Mouse (Mus musculus): ENCODE measurements around the gene Zfp93. TPM values are rescaled to one million over a fixed set of nuclear protein-coding genes. Genes with fewer than 3 reads are reported as not detected.
"Not testable (repeated sequence)": the region's sequence is repeated elsewhere in the genome, so short reads cannot be mapped to it uniquely, and the experiment has no call there.

Gene Zfp93
- total RNA-seq (2021) = 10 to 100 TPM; 12.5 to 13.2 TPM

- DNase-seq (ENCODE audit: extremely low spot score in 1 of 2, low spot score in 1 of 2) = peak; percentile 59 to 67
These were observed at the start of gene Zfp93 for GRCm38 (mm10) chr7:24270288-24270672. TSS of gene Zfp93 (plus strand) at chr7:24270420.

- peak; percentile 58 to 59 for DNase-seq (ENCODE audit: extremely low spot score in 1 of 2, low spot score in 1 of 2)
These were observed 33.0 kb upstream of the Zfp93 start, which contains the start of gene Zfp109 for GRCm38 (mm10) chr7:24237040-24237791. TSS of gene Zfp109 (minus strand) at chr7:24237560.

GRCm38 (mm10) chr7:24253779-24254615 is 16.2 kb upstream of the Zfp93 start:
- DNase-seq (ENCODE audit: extremely low spot score in 1 of 2, low spot score in 1 of 2) = no peak

- peak; percentile 68 to 78 for DNase-seq (ENCODE audit: extremely low spot score in 1 of 2, low spot score in 1 of 2)
These were observed 15.4 kb upstream of the Zfp93 start, which contains the start of gene Zfp108 for GRCm38 (mm10) chr7:24254633-24255474. TSS of gene Zfp108 (plus strand) at chr7:24254794.

- no peak for DNase-seq (ENCODE audit: extremely low spot score in 1 of 2, low spot score in 1 of 2)
These were observed 10.8 kb upstream of the Zfp93 start for GRCm38 (mm10) chr7:24259306-24259999.

GRCm38 (mm10) chr7:24260000-24260312 is 10.3 kb upstream of the Zfp93 start:
- no peak for DNase-seq (ENCODE audit: extremely low spot score in 1 of 2, low spot score in 1 of 2)

GRCm38 (mm10) chr7:24268176-24269155 is 1.8 kb upstream of the Zfp93 start:
- no peak for DNase-seq (ENCODE audit: extremely low spot score in 1 of 2, low spot score in 1 of 2)

- no peak for DNase-seq (ENCODE audit: extremely low spot score in 1 of 2, low spot score in 1 of 2)
These were observed 964 bp upstream of the Zfp93 start for GRCm38 (mm10) chr7:24269256-24269655.

GRCm38 (mm10) chr7:24269667-24270287 is 443 bp upstream of the Zfp93 start:
- no peak for DNase-seq (ENCODE audit: extremely low spot score in 1 of 2, low spot score in 1 of 2)

GRCm38 (mm10) chr7:24271191-24271590 is 971 bp downstream of the Zfp93 start:
- DNase-seq (ENCODE audit: extremely low spot score in 1 of 2, low spot score in 1 of 2) = no peak

GRCm38 (mm10) chr7:24274456-24274855 is 4.2 kb downstream of the Zfp93 start:
- DNase-seq (ENCODE audit: extremely low spot score in 1 of 2, low spot score in 1 of 2) = no peak

GRCm38 (mm10) chr7:24278771-24279170 is 8.6 kb downstream of the Zfp93 start:
- not testable (repeated sequence) for DNase-seq (ENCODE audit: extremely low spot score in 1 of 2, low spot score in 1 of 2)

- DNase-seq (ENCODE audit: extremely low spot score in 1 of 2, low spot score in 1 of 2) = no peak
These were observed 10.0 kb downstream of the Zfp93 start for GRCm38 (mm10) chr7:24280031-24280857.

GRCm38 (mm10) chr7:24280858-24281145 is 10.6 kb downstream of the Zfp93 start:
- DNase-seq (ENCODE audit: extremely low spot score in 1 of 2, low spot score in 1 of 2) = no peak

- no peak for DNase-seq (ENCODE audit: extremely low spot score in 1 of 2, low spot score in 1 of 2)
These were observed 15.9 kb downstream of the Zfp93 start for GRCm38 (mm10) chr7:24286090-24286489.

GRCm38 (mm10) chr7:24286916-24287315 is 16.7 kb downstream of the Zfp93 start:
- no peak for DNase-seq (ENCODE audit: extremely low spot score in 1 of 2, low spot score in 1 of 2)

GRCm38 (mm10) chr7:24287670-24288069 is 17.4 kb downstream of the Zfp93 start:
- no peak for DNase-seq (ENCODE audit: extremely low spot score in 1 of 2, low spot score in 1 of 2)

- peak in 1 of 2 experiments; percentile 24 for DNase-seq (ENCODE audit: extremely low spot score in 1 of 2, low spot score in 1 of 2)
These were observed 18.3 kb downstream of the Zfp93 start for GRCm38 (mm10) chr7:24288512-24288911.
